Mouse (Mus musculus) megakaryocyte progenitor cell, adult 5-6 weeks (primary cell): Measurements from ENCODE around the gene Adh1. TPM values are rescaled to one million over a fixed set of nuclear protein-coding genes. Genes with fewer than 3 reads are reported as not detected.

Experiments used
- ATAC-seq: replicated peaks from 2 replicates; pipeline ENCODE4 v1.8.0; 2016; ENCODE audit warnings: mild to moderate bottlenecking, moderate TSS enrichment, inconsistent platforms; ENCODE audit not compliant: poor library complexity
- total RNA-seq, 2 experiments: library from RNA; stranded (forward) in 1 of 2; stranded (reverse) in 1 of 2; fragments of 157-497, 149-512 nt in 1 of 2; fragments of 200-1000 nt in 1 of 2; gene quantifications; 2 replicates each; pipeline versions ENCODE4 v1.2.3 to v1.2.4; 2015 to 2017

Adh1 gene
- total RNA-seq, 2 experiments from 2014 or later, result not detected

- ATAC-seq, result 0 out of 2 replicates have a peak, but pooled peaks have one; percentile 39
These were observed 75.4 kb downstream of the Adh1 start for GRCm38 (mm10) chr3:138336104-138336754.

Other genes with a start within 250 kb of the Adh1 start
- not detected in 2 replicates for gene 1110002E22Rik, start 195.9 kb upstream of the Adh1 start, total RNA-seq (2015)
- gene 1110002E22Rik, start 195.9 kb upstream of the Adh1 start, total RNA-seq (2017), result not detected in 2 replicates
- gene Gm5105, start 193.6 kb upstream of the Adh1 start, total RNA-seq (2015), result not detected in 2 replicates
- gene Gm5105, start 193.6 kb upstream of the Adh1 start, total RNA-seq (2017), result not detected in 2 replicates
- 5.6 and 8.2 TPM in 2 replicates for gene Trmt10a, start 117.5 kb upstream of the Adh1 start, total RNA-seq (2015)
- 10.7 and 25.7 TPM in 2 replicates for gene Trmt10a, start 117.5 kb upstream of the Adh1 start, total RNA-seq (2017)
- 3.1 and 4.5 TPM in 2 replicates for gene Mttp, start 116.0 kb upstream of the Adh1 start, total RNA-seq (2015)
- 2.0 and 5.6 TPM in 2 replicates for gene Mttp, start 116.0 kb upstream of the Adh1 start, total RNA-seq (2017)
- not detected in 2 replicates for gene 4930579F01Rik, start 67.2 kb upstream of the Adh1 start, total RNA-seq (2015)
- gene 4930579F01Rik, start 67.2 kb upstream of the Adh1 start, total RNA-seq (2017), result not detected in 2 replicates
- gene Adh7, start 43.2 kb upstream of the Adh1 start, total RNA-seq (2015), result not detected in 2 replicates
- not detected in 2 replicates for gene Adh7, start 43.2 kb upstream of the Adh1 start, total RNA-seq (2017)
- not detected in 2 replicates for gene Adh6a, start 52.3 kb downstream of the Adh1 start, total RNA-seq (2015)
- gene Adh6a, start 52.3 kb downstream of the Adh1 start, total RNA-seq (2017), result not detected in 2 replicates
- gene Adh6b, start 80.8 kb downstream of the Adh1 start, total RNA-seq (2015), result not detected in 2 replicates
- gene Adh6b, start 80.8 kb downstream of the Adh1 start, total RNA-seq (2017), result not detected in 2 replicates
- not detected in 2 replicates for gene Adh4, start 154.5 kb downstream of the Adh1 start, total RNA-seq (2015)
- not detected in 2 replicates for gene Adh4, start 154.5 kb downstream of the Adh1 start, total RNA-seq (2017)
- 114 and 130 TPM in 2 replicates for gene Adh5, start 182.1 kb downstream of the Adh1 start, total RNA-seq (2015)
- 125 and 126 TPM in 2 replicates for gene Adh5, start 182.1 kb downstream of the Adh1 start, total RNA-seq (2017)
- gene Metap1, start 228.5 kb downstream of the Adh1 start, total RNA-seq (2015), result 42.0 and 45.9 TPM in 2 replicates
- gene Metap1, start 228.5 kb downstream of the Adh1 start, total RNA-seq (2017), result 47.6 and 61.4 TPM in 2 replicates